Mouse (Mus musculus) layer of hippocampus, adult 9-11 months (tissue): ENCODE data around the gene Cyb5b.

ENCODE experiments used
- DNase-seq: peaks from one replicate; pipeline ENCODE4 v3.0.0; 2022

Cyb5b gene

GRCm38 (mm10) chr8:107132581-107133491 is 17.6 kb upstream of the Cyb5b start:
- DNase-seq, result no peak

- DNase-seq, result no peak
Observed at GRCm38 (mm10) chr8:107133881-107134280, 16.6 kb upstream of the Cyb5b start.

GRCm38 (mm10) chr8:107136003-107136612 is 14.3 kb upstream of the Cyb5b start:
- no peak for DNase-seq

- no peak for DNase-seq
Observed at GRCm38 (mm10) chr8:107137591-107137990, 12.8 kb upstream of the Cyb5b start.

- no peak for DNase-seq
Observed at GRCm38 (mm10) chr8:107138338-107138737, 12.1 kb upstream of the Cyb5b start.

GRCm38 (mm10) chr8:107139704-107140470 is 10.6 kb upstream of the Cyb5b start:
- DNase-seq, result no peak

- DNase-seq, result no peak
Observed at GRCm38 (mm10) chr8:107142539-107142938, 7.9 kb upstream of the Cyb5b start.

GRCm38 (mm10) chr8:107143501-107143900 is 6.9 kb upstream of the Cyb5b start:
- no peak for DNase-seq

GRCm38 (mm10) chr8:107146186-107146585 is 4.3 kb upstream of the Cyb5b start:
- DNase-seq, result no peak

GRCm38 (mm10) chr8:107148802-107149201 is 1.6 kb upstream of the Cyb5b start:
- DNase-seq, result no peak

- DNase-seq, result no peak
Observed at GRCm38 (mm10) chr8:107150057-107150403, 410 bp upstream of the Cyb5b start.

GRCm38 (mm10) chr8:107151212-107151920 is 926 bp downstream of the Cyb5b start:
- DNase-seq, result no peak

GRCm38 (mm10) chr8:107153326-107154210 is 3.1 kb downstream of the Cyb5b start:
- DNase-seq, result no peak

- no peak for DNase-seq
Observed at GRCm38 (mm10) chr8:107156816-107157215, 6.4 kb downstream of the Cyb5b start.

GRCm38 (mm10) chr8:107157836-107158235 is 7.4 kb downstream of the Cyb5b start:
- no peak for DNase-seq

- DNase-seq, result no peak
Observed at GRCm38 (mm10) chr8:107158890-107159289, 8.4 kb downstream of the Cyb5b start.

- no peak for DNase-seq
Observed at GRCm38 (mm10) chr8:107164251-107164773, 13.9 kb downstream of the Cyb5b start.

GRCm38 (mm10) chr8:107165745-107166144 is 15.3 kb downstream of the Cyb5b start:
- DNase-seq, result no peak

GRCm38 (mm10) chr8:107167848-107168247 is 17.4 kb downstream of the Cyb5b start:
- no peak for DNase-seq

- no peak for DNase-seq
Observed at GRCm38 (mm10) chr8:107172152-107172551, 21.7 kb downstream of the Cyb5b start.

GRCm38 (mm10) chr8:107172969-107173645 is 22.7 kb downstream of the Cyb5b start:
- no peak for DNase-seq
